Mouse (Mus musculus): ENCODE results near the gene Usp4. TPM values are rescaled to one million over a fixed set of nuclear protein-coding genes. Genes with fewer than 3 reads are reported as not detected.

The Usp4 gene
- total and polyA plus RNA-seq, 3 experiments: 85.4 to 128 TPM; not detected in 1

- TF ChIP-seq BHLHE40 (IDR thresholded peaks at IDR 0.05; ENCODE audit: borderline replicate concordance, low read depth, low read length) (peak; percentile 61; the same call in 1 of the 2 replicates), MAX (IDR thresholded peaks at IDR 0.05; ENCODE audit: low read length) (peak; percentile 33; the same call in 1 of the 2 replicates), POLR2AphosphoS5 (IDR thresholded peaks at IDR 0.05; ENCODE audit: borderline replicate concordance, low read depth, low read length) (peak; percentile 83), EP300 (IDR thresholded peaks at IDR 0.05; ENCODE audit: low read depth in 1 of 2, low read length in 2 of 2) (peak; percentile 98 to 99), POLR2A (IDR thresholded peaks at IDR 0.05; ENCODE audit: control insufficient read depth in 1 of 2, insufficient read depth in 1 of 2, low read depth in 1 of 2, low read length in 2 of 2, poor library complexity in 1 of 2) (peak; percentile 41 to 79; a peak in 3 of 4 replicates), CTCF (IDR thresholded peaks at IDR 0.05 in 2 of 3, conservative IDR thresholded peaks at IDR 0.05 in 1 of 3; ENCODE audit: control insufficient read depth in 1 of 3, insufficient read depth in 1 of 3, low read depth in 2 of 3, low read length in 3 of 3, poor library complexity in 1 of 3, severe bottlenecking in 1 of 3) (no peak), SIN3A (IDR thresholded peaks at IDR 0.05; ENCODE audit: low read length) (peak; percentile 89), MXI1 (IDR thresholded peaks at IDR 0.05; ENCODE audit: low read depth, low read length) (peak; percentile 57), NRF1 (IDR thresholded peaks at IDR 0.05; ENCODE audit: insufficient read depth, low read depth, low read length, poor library complexity, severe bottlenecking) (no peak), ZNF384 (IDR thresholded peaks at IDR 0.05; ENCODE audit: low read depth, low read length) (peak; percentile 72), TBP (IDR thresholded peaks at IDR 0.05; ENCODE audit: low read depth, low read length) (peak; percentile 54; the same call in 1 of the 2 replicates), GATA1 (IDR thresholded peaks at IDR 0.05; ENCODE audit: low read depth, low read length) (peak; percentile 99), POLR2AphosphoS2 (IDR thresholded peaks at IDR 0.05; ENCODE audit: low read length) (peak; percentile 99), USF2 (IDR thresholded peaks at IDR 0.05; ENCODE audit: borderline replicate concordance in 1 of 2, insufficient read depth in 1 of 2, low read depth in 1 of 2, low read length in 2 of 2) (no peak), RAD21 (IDR thresholded peaks at IDR 0.05; ENCODE audit: low read depth, low read length) (no peak), MAZ (IDR thresholded peaks at IDR 0.05; ENCODE audit: low read depth, low read length) (peak; percentile 91), TCF12 (IDR thresholded peaks at IDR 0.05; ENCODE audit: low read depth, low read length) (peak; percentile 100), GABPA (IDR thresholded peaks at IDR 0.05; ENCODE audit: low read depth, low read length) (no peak), ZMIZ1 (IDR thresholded peaks at IDR 0.05; ENCODE audit: low read depth, low read length) (peak; percentile 85), JUND (IDR thresholded peaks at IDR 0.05; ENCODE audit: low read depth, low read length) (peak; percentile 32; the same call in 1 of the 2 replicates), NELFE (IDR thresholded peaks at IDR 0.05; ENCODE audit: low read depth, low read length) (peak; percentile 41), SMC3 (IDR thresholded peaks at IDR 0.05; ENCODE audit: low read depth, low read length) (0 out of 2 replicates have a peak, but pooled peaks have one; percentile 23), E2F4 (IDR thresholded peaks at IDR 0.05; ENCODE audit: borderline replicate concordance, low read depth, low read length) (no peak)
Observed at GRCm38 (mm10) chr9:108340258-108341138, 7.2 kb upstream of the Usp4 start (continued).
